ENCODE assay signal across 13 mouse cellular contexts in the genomic region with DNA sequence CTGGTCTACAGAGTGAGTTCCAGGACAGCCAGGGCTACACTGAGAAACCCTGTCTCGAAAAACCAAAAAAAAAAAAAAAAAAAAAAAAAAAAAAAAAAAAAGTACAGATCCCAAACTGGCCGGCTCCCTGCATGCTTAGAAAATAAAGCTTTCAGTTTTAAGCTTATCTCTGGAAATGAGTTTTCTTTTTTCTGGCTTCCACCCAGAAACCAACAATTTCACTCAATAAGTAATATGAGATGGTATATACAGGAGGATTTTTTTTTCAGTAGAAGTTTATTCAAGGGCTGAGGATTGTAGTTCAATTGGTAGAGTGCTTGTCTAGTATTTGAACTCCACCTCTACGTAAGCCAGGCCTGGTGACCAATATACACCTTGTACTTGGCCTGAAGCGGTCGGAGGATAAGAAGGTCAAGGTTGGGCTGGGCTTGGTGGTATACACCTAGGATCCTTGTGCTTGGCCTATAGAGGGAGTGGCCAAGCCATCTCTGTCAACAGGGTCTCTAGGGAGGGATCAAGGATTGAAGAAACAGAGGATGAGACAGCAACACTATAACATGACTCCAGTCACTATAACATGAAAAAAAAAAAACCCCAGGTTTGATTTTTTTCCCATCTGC.
"Had no signal": no experiment of that assay in that cellular context is flagged by ENCODE, and none has a peak within 500 bp of the region (broad histone marks: within the 10 kb centered on the region; RNA-seq: fewer than 3 reads in every experiment).

No protein-coding gene starts in this region.

- H3K27ac ChIP-seq: limb, embryonic 12.5 days; midbrain, embryonic 13.5 days; neural tube, embryonic 15.5 days had no signal

- H3K4me3 ChIP-seq: limb, embryonic 12.5 days; liver, embryonic 13.5 days; midbrain, embryonic 13.5 days; neural tube, embryonic 15.5 days; stomach, embryonic 15.5 days had no signal

- ATAC-seq: liver, postnatal 0 days; midbrain, embryonic 13.5 days had no signal

- H3K4me2 ChIP-seq: limb, embryonic 12.5 days; midbrain, embryonic 13.5 days; neural tube, embryonic 15.5 days; stomach, embryonic 15.5 days had no signal

- H3K27me3 ChIP-seq: limb, embryonic 12.5 days; liver, embryonic 13.5 days; midbrain, embryonic 13.5 days; neural tube, embryonic 15.5 days; stomach, embryonic 15.5 days had no signal

- H3K9me3 ChIP-seq: neural tube, embryonic 15.5 days; stomach, embryonic 15.5 days had no signal

- H3K36me3 ChIP-seq: midbrain, embryonic 13.5 days; neural tube, embryonic 15.5 days; stomach, embryonic 15.5 days had no signal

- H3K9ac ChIP-seq: limb, embryonic 12.5 days; liver, postnatal 0 days; midbrain, embryonic 13.5 days; neural tube, embryonic 15.5 days; stomach, embryonic 15.5 days had no signal

- DNase-seq: kidney, postnatal 25 days; layer of hippocampus, postnatal 36 days; liver; liver, embryonic 13.5 days; liver, postnatal 0 days; lung, postnatal 36 days; right cerebral cortex, adult 18-20 months; thymus, adult 2 months; thymus, postnatal 25 days had no signal
